Mouse (Mus musculus) liver, embryonic 14.5 days (tissue): Measurements from ENCODE around the gene Tenm2. TPM values are rescaled to one million over a fixed set of nuclear protein-coding genes. Genes with fewer than 3 reads are reported as not detected.

ENCODE experiments used
- ATAC-seq: fragments of 200-750 bp; cut with Nextera tagmentation; 2 replicates; pipeline ENCODE4 v1.8.0; 2017; ENCODE audit warnings: moderate number of reproducible peaks, mild to moderate bottlenecking, moderate library complexity; ENCODE audit not compliant: insufficient read depth
- DNase-seq, 3 experiments: peaks; one replicate each; pipeline ENCODE4 v3.0.0-alpha.2; 2012 to 2013; ENCODE audit warnings: low read depth in 3 of 3, low spot score in 3 of 3
- H3K27ac ChIP-seq: fragments of 300-500 bp; sonication (generic); 2 replicates; pipeline ENCODE4 v1.5.1; 2014; ENCODE audit warnings: moderate library complexity, mild to moderate bottlenecking, control low read depth, inconsistent platforms
- H3K27me3 ChIP-seq: fragments of 300-500 bp; sonication (generic); 2 replicates; pipeline ENCODE4 v1.6.1; 2014; ENCODE audit warnings: mild to moderate bottlenecking, low read length, moderate library complexity; ENCODE audit not compliant: control insufficient read depth, insufficient read depth
- H3K36me3 ChIP-seq: fragments of 300-500 bp; sonication (generic); replicated peaks from 2 replicates; pipeline ENCODE4 v1.6.1; 2014; ENCODE audit warnings: low read depth; ENCODE audit not compliant: control insufficient read depth, insufficient read depth
- H3K4me1 ChIP-seq, 2 experiments: fragments of 200-500 bp in 1 of 2; fragments of 300-500 bp in 1 of 2; sonication (generic) in 1 of 2; replicated peaks; 2 replicates each; pipeline ENCODE4 v1.6.1; 2012 to 2014; ENCODE audit warnings: antibody characterized with exemption in 1 of 2, inconsistent platforms in 1 of 2, low read length in 1 of 2; ENCODE audit not compliant: control insufficient read depth in 2 of 2, insufficient read depth in 2 of 2
- H3K4me2 ChIP-seq: fragments of 300-500 bp; sonication (generic); 2 replicates; pipeline ENCODE4 v1.6.1; 2014; ENCODE audit warnings: low read depth, mild to moderate bottlenecking, control low read depth, moderate library complexity
- H3K4me3 ChIP-seq, 2 experiments: fragments of 200-500 bp in 1 of 2; fragments of 300-500 bp in 1 of 2; sonication (generic) in 1 of 2; 2 replicates each; pipeline ENCODE4 v1.5.1; 2012 to 2014; ENCODE audit warnings: low read depth in 2 of 2, low read length in 2 of 2, mild to moderate bottlenecking in 2 of 2, control low read depth in 1 of 2, inconsistent platforms in 1 of 2, moderate library complexity in 1 of 2; ENCODE audit not compliant: insufficient read depth in 1 of 2
- H3K9ac ChIP-seq: fragments of 300-500 bp; sonication (generic); replicated peaks from 2 replicates; pipeline ENCODE4 v1.6.1; 2014; ENCODE audit warnings: mild to moderate bottlenecking, control low read depth, moderate library complexity
- H3K9me3 ChIP-seq: fragments of 300-500 bp; sonication (generic); 2 replicates; pipeline ENCODE4 v1.6.1; 2016; ENCODE audit warnings: low read length, mixed read lengths; ENCODE audit not compliant: control insufficient read depth
- CTCF ChIP-seq: IDR thresholded peaks from 2 replicates; pipeline ENCODE4 v1.5.1; 2016; ENCODE audit warnings: antibody characterized with exemption, low read depth, control low read depth
- EP300 ChIP-seq: IDR thresholded peaks from 2 replicates; pipeline ENCODE4 v1.6.1; 2016; ENCODE audit warnings: antibody characterized with exemption, low read depth
- WGBS: fragments of 180-500 bp; shearing (Covaris S2); extraction: QIAGEN DNeasy Blood & Tissue Kit; methylation state at CpG from one replicate; pipeline ENCODE4 v1.1.7; 2014; ENCODE audit not compliant: insufficient replicate concordance; 5-methylcytosine and 5-hydroxymethylcytosine counted together
- polyA plus RNA-seq, 2 experiments: library from polyadenylated mRNA; depleted of rRNA in 1 of 2; stranded (reverse) in 1 of 2; unstranded in 1 of 2; fragments of >200 nt; fragmentation: Nextera tagmentation in 1 of 2; extraction: Ambion mirVana in 1 of 2; gene quantifications; 2 replicates each; pipeline versions ENCODE4 v1.2.1 to v1.2.3; 2012 to 2014

Tenm2 gene
- polyA plus RNA-seq, 2 experiments, result 0.06 TPM; not detected in 1

DNA sequence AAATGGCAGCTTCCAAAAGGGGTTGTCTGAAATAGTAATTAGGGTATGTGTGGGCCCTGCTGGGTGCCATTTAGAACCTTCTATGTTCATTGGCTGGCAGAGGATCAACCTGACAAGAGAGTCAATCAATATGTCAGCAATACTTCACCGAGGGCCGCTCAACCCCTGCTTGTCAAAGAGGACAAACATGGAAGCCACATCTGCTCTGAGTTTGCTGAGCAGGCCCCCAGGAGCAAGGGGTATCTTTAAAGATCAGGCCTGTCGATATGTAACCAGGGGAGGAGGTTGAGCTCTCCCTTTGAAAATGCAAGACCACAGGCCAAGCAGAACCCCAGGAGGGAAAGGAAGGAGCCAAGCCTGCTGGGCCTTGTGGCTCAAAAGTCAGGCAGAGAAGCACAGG lies 1009.7 kb downstream of the Tenm2 start:
- no peaks in the 10 kb centered on the region for H3K4me1 ChIP-seq
- no peak overlapping the region for H3K4me2 ChIP-seq
- H3K27me3 ChIP-seq, result no peaks in the 10 kb centered on the region
- no peak overlapping the region for H3K27ac ChIP-seq
- no peak overlapping the region for H3K4me3 ChIP-seq
- no peaks in the 10 kb centered on the region for H3K9me3 ChIP-seq
- no peak for ATAC-seq
- no peak for TF ChIP-seq EP300
- TF ChIP-seq CTCF, result no peak
- no peaks in the 10 kb centered on the region for H3K36me3 ChIP-seq
- no peak overlapping the region for H3K9ac ChIP-seq
- no peak for DNase-seq
- 43% methylated on average over 3 of the region's 3 CpGs for WGBS

DNA sequence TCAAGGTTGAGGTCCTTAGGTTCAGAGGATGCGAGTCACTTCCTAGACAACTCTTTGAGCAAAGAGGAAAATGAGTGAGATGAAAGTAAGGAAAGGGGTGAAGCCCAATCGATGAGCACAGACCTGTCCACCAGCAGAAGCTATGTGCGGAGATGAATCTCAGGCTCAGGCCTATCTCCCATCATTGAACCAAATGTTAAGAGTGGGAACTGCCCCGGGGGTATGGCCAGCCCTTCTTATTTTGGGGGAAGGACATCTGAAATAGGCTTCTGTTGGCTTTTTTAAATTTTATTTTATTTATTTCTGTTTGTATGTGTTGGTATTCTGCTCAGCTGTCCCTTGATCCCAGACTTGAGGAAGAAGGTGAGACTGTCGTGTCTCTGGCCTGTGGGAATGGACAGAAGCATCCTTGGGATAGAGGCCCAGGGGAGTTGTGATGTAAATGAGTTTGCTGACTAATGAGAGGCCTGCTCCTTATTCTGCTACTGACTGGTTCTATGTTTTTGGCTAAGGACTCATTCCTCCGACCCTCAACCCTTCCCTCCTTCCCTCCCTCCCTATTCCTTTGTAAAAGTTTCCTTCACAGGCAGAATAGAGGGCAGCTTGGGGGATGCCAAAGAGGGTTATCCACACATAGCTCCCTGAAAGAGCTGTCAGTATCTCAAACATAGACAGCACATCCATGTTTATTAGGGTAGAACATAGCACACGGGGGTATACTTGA lies 1011.9 kb downstream of the Tenm2 start:
- Histone ChIP-seq H3K36me3 (no peaks in the 10 kb centered on the region), H3K27me3 (no peaks in the 10 kb centered on the region), H3K4me3 (no peak overlapping the region), H3K27ac (no peak overlapping the region), H3K4me2 (no peak overlapping the region), H3K9ac (no peak overlapping the region), H3K4me1 (no peaks in the 10 kb centered on the region), H3K9me3 (no peaks in the 10 kb centered on the region)
- WGBS, result 54% methylated on average over 7 of the region's 7 CpGs
- ATAC-seq, result no peak
- DNase-seq, result no peak
- no peak for TF ChIP-seq CTCF
- TF ChIP-seq EP300, result no peak

DNA sequence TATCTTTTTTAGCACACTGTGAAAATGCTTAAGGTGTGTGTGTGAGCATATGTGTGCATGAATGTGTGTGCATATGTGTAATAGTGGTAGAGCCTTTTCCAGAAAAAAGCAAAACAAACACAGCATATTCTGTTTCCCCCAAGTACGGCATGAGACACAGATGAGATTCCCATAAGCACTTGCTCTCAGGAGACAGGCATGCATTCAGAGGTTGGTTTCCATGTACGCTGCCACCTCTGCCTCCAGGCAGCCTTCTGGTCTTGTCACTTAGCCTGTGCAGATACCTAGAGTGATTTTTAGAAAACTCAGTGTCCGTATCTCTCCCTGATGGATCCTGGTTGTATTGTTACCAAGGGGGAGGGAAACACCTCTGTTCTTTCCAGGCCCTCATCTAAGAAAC lies 1013.7 kb downstream of the Tenm2 start:
- H3K4me3 ChIP-seq, result no peak overlapping the region
- H3K9me3 ChIP-seq, result no peaks in the 10 kb centered on the region
- H3K9ac ChIP-seq, result no peak overlapping the region
- no peak for DNase-seq
- H3K4me2 ChIP-seq, result no peak overlapping the region
- no peak overlapping the region for H3K27ac ChIP-seq
- H3K27me3 ChIP-seq, result no peaks in the 10 kb centered on the region
- H3K4me1 ChIP-seq, result no peaks in the 10 kb centered on the region
- WGBS, result 67% methylated on average over 3 of the region's 3 CpGs
- TF ChIP-seq EP300, result no peak
- no peak for ATAC-seq
- no peaks in the 10 kb centered on the region for H3K36me3 ChIP-seq

DNA sequence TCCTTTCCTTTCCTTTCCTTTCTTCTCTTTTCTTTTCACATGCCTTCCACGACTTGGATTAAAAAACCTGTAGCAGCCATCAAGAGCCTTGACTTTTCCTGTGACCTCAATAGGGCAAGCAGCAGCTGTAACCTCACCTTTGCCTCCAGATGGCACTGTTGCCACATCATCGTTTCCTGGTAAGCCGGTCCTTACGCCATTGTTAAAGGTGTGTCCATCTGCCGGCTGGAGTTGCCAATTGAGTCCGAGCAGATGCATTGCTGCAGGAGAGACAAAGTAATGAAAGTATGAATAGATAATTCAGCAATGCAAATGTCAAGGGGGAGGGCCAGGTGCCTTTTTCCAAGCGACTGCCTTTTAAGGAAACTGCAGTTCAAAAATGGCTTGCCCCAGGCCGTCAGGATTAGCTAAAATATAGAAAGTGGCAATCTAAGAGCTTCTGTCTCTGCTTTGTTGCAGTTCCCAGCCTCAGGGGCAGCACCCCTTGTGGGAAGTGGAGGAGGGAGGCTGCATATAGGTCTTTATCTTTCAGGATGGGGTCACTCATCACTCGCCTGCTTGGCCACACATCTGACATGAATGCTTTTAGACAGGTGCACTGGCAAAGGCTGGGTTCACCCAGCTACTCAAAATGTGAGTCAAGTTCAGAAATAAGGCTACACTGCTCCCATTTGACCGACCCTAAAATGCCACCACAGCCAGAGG lies 1014.3 kb downstream of the Tenm2 start:
- ATAC-seq (no peak), DNase-seq (peak; percentile 7 to 13 (median 12))
- H3K9me3 ChIP-seq, result no peaks in the 10 kb centered on the region
- H3K4me1 ChIP-seq, result no peaks in the 10 kb centered on the region
- TF ChIP-seq CTCF (peak; percentile 71), EP300 (no peak)
- H3K27me3 ChIP-seq, result no peaks in the 10 kb centered on the region
- no peaks in the 10 kb centered on the region for H3K36me3 ChIP-seq
- no peak overlapping the region for H3K27ac ChIP-seq
- 14% methylated on average over 10 of the region's 10 CpGs for WGBS
- no peak overlapping the region for H3K4me2 ChIP-seq
- no peak overlapping the region for H3K9ac ChIP-seq
- H3K4me3 ChIP-seq, result no peak overlapping the region

DNA sequence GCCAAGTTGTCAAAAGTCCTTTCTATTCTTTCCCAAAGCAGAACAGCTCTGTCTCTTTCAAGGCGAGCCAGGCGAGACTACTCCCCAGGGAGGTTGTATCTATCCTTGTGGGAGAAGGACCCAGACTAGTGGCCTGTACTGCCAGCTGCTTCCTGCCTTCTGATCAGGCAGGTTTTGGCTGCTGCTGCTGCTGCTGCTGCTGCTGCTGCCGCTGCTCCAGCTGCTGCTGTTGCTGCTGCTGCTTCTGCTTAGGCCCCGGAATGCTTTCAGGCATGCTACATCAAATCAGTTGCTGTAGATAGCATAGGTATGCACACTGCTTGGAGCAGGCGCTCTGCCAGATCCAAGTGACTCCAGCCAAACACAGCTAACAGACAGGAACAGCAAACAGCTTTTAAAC lies 1015.1 kb downstream of the Tenm2 start:
- H3K4me1 ChIP-seq, result no peaks in the 10 kb centered on the region
- H3K36me3 ChIP-seq, result no peaks in the 10 kb centered on the region
- H3K4me3 ChIP-seq, result no peak overlapping the region
- H3K27me3 ChIP-seq, result no peaks in the 10 kb centered on the region
- H3K9ac ChIP-seq, result no peak overlapping the region
- DNase-seq (no peak), ATAC-seq (no peak)
- H3K9me3 ChIP-seq, result no peaks in the 10 kb centered on the region
- WGBS, result 15% methylated on average over 5 of the region's 5 CpGs
- no peak overlapping the region for H3K27ac ChIP-seq
- H3K4me2 ChIP-seq, result no peak overlapping the region
- no peak for TF ChIP-seq EP300
- TF ChIP-seq CTCF, result no peak
